8 mouse cellular contexts compared by ENCODE assay signal in the genomic region with DNA sequence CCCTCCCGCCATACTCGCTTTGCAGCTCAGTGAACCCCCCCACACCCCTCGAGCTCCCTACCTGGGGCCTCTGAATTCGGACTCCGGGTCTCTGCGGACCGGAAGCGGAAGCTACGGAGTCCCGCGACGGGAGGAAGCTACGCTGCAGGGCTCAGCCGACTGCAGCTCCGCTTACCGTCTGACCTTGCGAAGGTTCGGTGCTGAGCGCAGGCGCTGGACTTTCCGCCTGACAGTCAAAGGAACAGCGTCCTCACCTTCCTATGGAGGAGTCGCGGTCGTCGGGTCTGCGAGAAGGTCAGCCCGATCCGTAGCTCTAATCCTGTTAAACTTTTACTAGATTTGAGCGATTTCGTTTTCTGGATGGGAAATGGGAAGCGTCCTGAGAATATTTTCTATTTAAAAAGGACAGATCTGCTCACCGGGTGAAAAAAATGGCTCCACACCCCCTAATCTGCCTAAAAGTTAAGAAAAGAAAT. TPM values are rescaled to one million over a fixed set of nuclear protein-coding genes. Genes with fewer than 3 reads are reported as not detected.
A peak's percentile ranks its signal among the peaks of the same experiment; 100 is the strongest.
DNase-seq lines count a peak whose midpoint lies in the region; ATAC-seq and TF ChIP-seq lines count a peak whose summit lies in the region.

TSS of gene Mrps21 (minus strand) at position 128 of the 476 bp plus-strand sequence.

- peak within 1 kb of the TSS; percentile 70 for H3K4me2 ChIP-seq in hindbrain, embryonic 14.5 days (replicated peaks)

- TF ChIP-seq CTCF in left cerebral cortex, adult 2 months (IDR thresholded peaks at IDR 0.05): no peak

- peaks cover 22% of the 10 kb centered on the region for H3K36me3 ChIP-seq in hindbrain, embryonic 14.5 days (replicated peaks; ENCODE audit: control insufficient read depth, insufficient read depth)

- under 1% methylated on average over 33 of the region's 33 CpGs for whole genome bisulfite sequencing in hindbrain, embryonic 14.5 days

- peak within 1 kb of the TSS; percentile 74 for H3K27ac ChIP-seq in hindbrain, embryonic 14.5 days
- peak within 1 kb of the TSS; percentile 93 for H3K27ac ChIP-seq in left cerebral cortex, adult 2 months

- H3K9me3 ChIP-seq in hindbrain, embryonic 14.5 days (ENCODE audit: control insufficient read depth, low read length): no peaks in the 10 kb centered on the region

- peak within 1 kb of the TSS; percentile 61 for H3K4me3 ChIP-seq in hindbrain, embryonic 14.5 days (replicated peaks; ENCODE audit: low read length)
- H3K4me3 ChIP-seq in left cerebral cortex, adult 2 months: peak within 1 kb of the TSS; percentile 59

- H3K4me1 ChIP-seq in hindbrain, embryonic 14.5 days (replicated peaks; ENCODE audit: control insufficient read depth, insufficient read depth, low read length): peaks cover 14% of the 10 kb centered on the region

- intact Hi-C loops in left cerebral cortex, adult 2 months (cut with DNase I): no loop called here

- no peaks in the 10 kb centered on the region for H3K27me3 ChIP-seq in hindbrain, embryonic 14.5 days (ENCODE audit: control insufficient read depth, insufficient read depth, low read length)

- peak; percentile 93 for ATAC-seq in hindbrain, embryonic 14.5 days (ENCODE audit: low FRiP score)
- peak; percentile 100 for ATAC-seq in megakaryocyte, adult 5-6 weeks (ENCODE audit: poor library complexity, severe bottlenecking)

- DNase-seq in R1 (ENCODE audit: low read depth, low spot score): peak; percentile 93
- peak; percentile 88 to 89 for DNase-seq in cerebellum, postnatal 14 days
- DNase-seq in frontal cortex, postnatal 25 days (ENCODE audit: low spot score in 2 of 2): peak; percentile 64 to 78
- peak; percentile 88 for DNase-seq in hindbrain, embryonic 14.5 days (ENCODE audit: low spot score)
- peak; percentile 85 to 86 for DNase-seq in left cerebral cortex, adult 2 months (ENCODE audit: extremely low spot score in 1 of 2, low spot score in 2 of 2)
- DNase-seq in right cerebral cortex, adult 2 months (ENCODE audit: low spot score in 2 of 2): peak; percentile 84 to 86
- peak; percentile 87 for DNase-seq in urinary bladder, postnatal 14 days (ENCODE audit: low spot score)

- H3K9ac ChIP-seq in hindbrain, embryonic 14.5 days: peak within 1 kb of the TSS; percentile 71

RNA-seq across cellular contexts. Expression of gene Mrps21, which starts in this region (rescaled TPM):
- polyA plus RNA-seq in hindbrain, embryonic 14.5 days (2014; fragmentation: Nextera tagmentation; extraction: Ambion mirVana): 254 and 293 TPM in 2 replicates
- 100 to 1,000 TPM; 148 to 150 TPM for total RNA-seq in left cerebral cortex, adult 2 months (2021)
- 143 and 165 TPM in 2 replicates for total RNA-seq in megakaryocyte, adult 5-6 weeks (2015)
- total RNA-seq in megakaryocyte, adult 5-6 weeks (2017): 333 and 410 TPM in 2 replicates

Comparison
In these comparisons a context has a peak if more than half of its experiments do, and no peak if none do; other contexts are left out.
1. Peak in every context shown above with its lines: DNase-seq, ATAC-seq, H3K4me3 ChIP-seq and H3K27ac ChIP-seq.